Comparison of ENCODE assay signal across 32 mouse cellular contexts in the genomic region with DNA sequence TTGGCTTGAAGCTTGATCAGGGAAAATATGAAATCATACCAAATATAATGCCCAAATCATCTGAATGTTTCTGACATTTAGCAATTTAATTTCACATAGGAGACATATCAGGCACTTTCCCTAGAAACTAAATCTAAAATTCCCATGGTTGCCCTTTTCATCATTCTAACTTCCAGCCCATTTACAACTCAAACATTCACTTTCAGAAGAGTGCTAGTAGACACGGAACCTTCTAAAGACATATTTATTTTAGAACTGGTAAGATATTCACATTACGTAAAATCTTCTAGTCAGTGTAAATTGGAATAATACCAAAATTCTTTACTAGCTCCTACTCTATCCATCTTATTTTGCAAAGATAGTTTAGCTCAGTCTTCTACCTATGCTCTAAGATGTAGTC.
"Had no signal": no experiment of that assay in that cellular context is flagged by ENCODE, and none has a peak within 500 bp of the region (broad histone marks: within the 10 kb centered on the region; RNA-seq: fewer than 3 reads in every experiment).

No protein-coding gene starts in this region.

- H3K4me3 ChIP-seq: left cerebral cortex, adult 2 months; limb, embryonic 10.5 days; limb, embryonic 12.5 days; limb, embryonic 13.5 days; limb, embryonic 15.5 days; liver, embryonic 12.5 days; liver, embryonic 13.5 days; liver, embryonic 15.5 days; lung, embryonic 15.5 days; megakaryocyte, embryonic 14.5 days; midbrain, embryonic 10.5 days; midbrain, embryonic 12.5 days; midbrain, embryonic 13.5 days; midbrain, embryonic 15.5 days; myocyte; neural tube, embryonic 12.5 days had no signal

- ATAC-seq: liver, embryonic 12.5 days; liver, postnatal 0 days; lung, postnatal 0 days; midbrain, embryonic 13.5 days; midbrain, embryonic 15.5 days; midbrain, embryonic 16.5 days had no signal

- DNase-seq: left cerebral cortex, postnatal 4 days; liver; liver, embryonic 13.5 days; liver, postnatal 0 days; lung, adult 18-20 months; lung, adult 2 months; lung, embryonic 14.5 days; lung, postnatal 10 days; lung, postnatal 14 days; lung, postnatal 36 days; lung, postnatal 4 days; midbrain, embryonic 14.5 days had no signal

- H3K27ac ChIP-seq: left cerebral cortex, adult 2 months; limb, embryonic 10.5 days; limb, embryonic 12.5 days; limb, embryonic 13.5 days; limb, embryonic 15.5 days; liver, embryonic 12.5 days; liver, embryonic 13.5 days; liver, embryonic 14.5 days; liver, embryonic 15.5 days; lung, embryonic 15.5 days; macrophage; midbrain, embryonic 10.5 days; midbrain, embryonic 12.5 days; midbrain, embryonic 13.5 days; midbrain, embryonic 15.5 days; neural tube, embryonic 12.5 days had no signal

- H3K36me3 ChIP-seq: limb, embryonic 10.5 days; limb, embryonic 12.5 days; limb, embryonic 13.5 days; limb, embryonic 15.5 days; liver, embryonic 12.5 days; liver, embryonic 13.5 days; liver, embryonic 15.5 days; lung, embryonic 15.5 days; midbrain, embryonic 10.5 days; midbrain, embryonic 12.5 days; midbrain, embryonic 13.5 days; midbrain, embryonic 15.5 days; neural tube, embryonic 12.5 days had no signal

- H3K4me2 ChIP-seq: limb, embryonic 12.5 days; limb, embryonic 13.5 days; limb, embryonic 15.5 days; liver, embryonic 11.5 days; liver, embryonic 12.5 days; liver, embryonic 13.5 days; liver, embryonic 15.5 days; lung, embryonic 14.5 days; lung, embryonic 15.5 days; midbrain, embryonic 12.5 days; midbrain, embryonic 13.5 days; midbrain, embryonic 15.5 days; neural tube, embryonic 12.5 days had no signal

- H3K27me3 ChIP-seq: limb, embryonic 12.5 days; limb, embryonic 13.5 days; limb, embryonic 15.5 days; liver, embryonic 12.5 days; liver, embryonic 13.5 days; liver, embryonic 15.5 days; lung, embryonic 15.5 days; megakaryocyte, embryonic 14.5 days; midbrain, embryonic 12.5 days; midbrain, embryonic 13.5 days; midbrain, embryonic 15.5 days; neural tube, embryonic 12.5 days had no signal

- H3K4me1 ChIP-seq: limb, embryonic 10.5 days; limb, embryonic 12.5 days; limb, embryonic 13.5 days; limb, embryonic 15.5 days; liver, embryonic 12.5 days; liver, embryonic 13.5 days; liver, embryonic 15.5 days; lung, embryonic 15.5 days; megakaryocyte, embryonic 14.5 days; midbrain, embryonic 10.5 days; midbrain, embryonic 12.5 days; midbrain, embryonic 13.5 days; midbrain, embryonic 15.5 days; neural tube, embryonic 12.5 days had no signal

- H3K9me3 ChIP-seq: limb, embryonic 10.5 days; limb, embryonic 12.5 days; limb, embryonic 13.5 days; limb, embryonic 15.5 days; liver, embryonic 12.5 days; liver, embryonic 13.5 days; liver, embryonic 15.5 days; lung, embryonic 15.5 days; megakaryocyte, embryonic 14.5 days; midbrain, embryonic 10.5 days; midbrain, embryonic 12.5 days; midbrain, embryonic 13.5 days; midbrain, embryonic 15.5 days; neural tube, embryonic 12.5 days had no signal

- H3K9ac ChIP-seq: limb, embryonic 12.5 days; limb, embryonic 13.5 days; limb, embryonic 15.5 days; liver, embryonic 12.5 days; liver, embryonic 13.5 days; liver, embryonic 14.5 days; liver, embryonic 15.5 days; liver, postnatal 0 days; lung, embryonic 14.5 days; lung, embryonic 15.5 days; midbrain, embryonic 12.5 days; midbrain, embryonic 13.5 days; midbrain, embryonic 15.5 days; neural tube, embryonic 12.5 days had no signal
